Mouse (Mus musculus) neural tube, embryonic 14.5 days (tissue): ENCODE measurements around the gene 3110018I06Rik. TPM values are rescaled to one million over a fixed set of nuclear protein-coding genes. Genes with fewer than 3 reads are reported as not detected.

Experiments
- ATAC-seq: fragments of 200-750 bp; cut with Nextera tagmentation; 2 replicates; pipeline ENCODE4 v1.8.0; 2017; ENCODE audit warnings: low read depth, mild to moderate bottlenecking, moderate TSS enrichment, moderate library complexity
- H3K27ac ChIP-seq: fragments of 300-500 bp; sonication (generic); 2 replicates; pipeline ENCODE4 v1.5.1; 2014; ENCODE audit warnings: low read depth, mild to moderate bottlenecking, control low read depth, low read length, moderate library complexity, mixed read lengths
- H3K27me3 ChIP-seq: fragments of 300-500 bp; sonication (generic); 2 replicates; pipeline ENCODE4 v1.6.1; 2014; ENCODE audit warnings: low read length; ENCODE audit not compliant: control insufficient read depth, insufficient read depth
- H3K36me3 ChIP-seq: fragments of 300-500 bp; sonication (generic); 2 replicates; pipeline ENCODE4 v1.6.1; 2014; ENCODE audit warnings: low read length, mixed read lengths; ENCODE audit not compliant: control insufficient read depth, insufficient read depth
- H3K4me1 ChIP-seq: fragments of 300-500 bp; sonication (generic); 2 replicates; pipeline ENCODE4 v1.6.1; 2014; ENCODE audit warnings: low read length; ENCODE audit not compliant: control insufficient read depth, insufficient read depth
- H3K4me2 ChIP-seq: fragments of 300-500 bp; sonication (generic); 2 replicates; pipeline ENCODE4 v1.6.1; 2014; ENCODE audit warnings: mild to moderate bottlenecking, low read depth, low read length, control low read depth
- H3K4me3 ChIP-seq: fragments of 300-500 bp; sonication (generic); 2 replicates; pipeline ENCODE4 v1.5.1; 2014; ENCODE audit warnings: low read depth, low read length, control low read depth, mixed read lengths
- H3K9ac ChIP-seq: fragments of 300-500 bp; sonication (generic); replicated peaks from 2 replicates; pipeline ENCODE4 v1.6.1; 2014; ENCODE audit warnings: low read depth, mild to moderate bottlenecking, control low read depth, low read length, mixed read lengths
- H3K9me3 ChIP-seq: fragments of 300-500 bp; sonication (generic); 2 replicates; pipeline ENCODE4 v1.6.1; 2016; ENCODE audit warnings: low read length; ENCODE audit not compliant: control insufficient read depth
- WGBS: fragments of 180-500 bp; shearing (Covaris S2); extraction: QIAGEN DNeasy Blood & Tissue Kit; methylation state at CpG from one replicate; pipeline ENCODE4 v1.1.7; 2014; 5-methylcytosine and 5-hydroxymethylcytosine counted together
- polyA plus RNA-seq: library from polyadenylated mRNA; unstranded; fragments of >200 nt; fragmentation: Nextera tagmentation; extraction: Ambion mirVana; gene quantifications from 2 replicates; pipeline ENCODE4 v1.2.1, GENCODE M21; 2014

Gene 3110018I06Rik
- not detected in 2 replicates for polyA plus RNA-seq

DNA sequence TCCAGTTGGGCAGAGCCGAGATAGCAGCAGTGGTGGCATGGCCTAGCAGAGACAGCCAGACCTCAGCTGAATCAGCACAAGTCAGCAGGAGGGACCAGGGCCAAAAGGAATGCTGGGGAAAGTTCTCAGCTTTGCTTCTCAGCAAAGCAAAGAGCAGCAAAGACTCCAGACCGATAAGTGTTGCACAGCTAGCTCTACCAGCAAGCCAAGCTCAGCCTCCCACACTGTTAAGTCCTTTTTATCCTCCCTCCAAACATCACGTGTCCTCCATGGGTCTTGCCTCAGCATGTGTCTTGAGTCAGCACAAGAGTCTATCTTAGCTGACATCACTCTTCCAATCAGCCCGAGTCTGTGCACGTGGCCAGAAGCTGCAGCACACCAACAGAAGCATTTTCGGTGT is at the start of gene 3110018I06Rik:
TSS of gene 3110018I06Rik (plus strand) at position 262 of the 400 bp plus-strand sequence.
- Histone ChIP-seq H3K4me1 (no peaks in the 10 kb centered on the region), H3K4me2 (no peak within 1 kb of the TSS), H3K36me3 (no peaks in the 10 kb centered on the region), H3K27ac (no peak within 1 kb of the TSS), H3K9ac (no peak within 1 kb of the TSS), H3K27me3 (no peaks in the 10 kb centered on the region), H3K9me3 (no peaks in the 10 kb centered on the region), H3K4me3 (no peak within 1 kb of the TSS)
- no peak for ATAC-seq
- WGBS: 94% methylated on average over 6 of the region's 6 CpGs

DNA sequence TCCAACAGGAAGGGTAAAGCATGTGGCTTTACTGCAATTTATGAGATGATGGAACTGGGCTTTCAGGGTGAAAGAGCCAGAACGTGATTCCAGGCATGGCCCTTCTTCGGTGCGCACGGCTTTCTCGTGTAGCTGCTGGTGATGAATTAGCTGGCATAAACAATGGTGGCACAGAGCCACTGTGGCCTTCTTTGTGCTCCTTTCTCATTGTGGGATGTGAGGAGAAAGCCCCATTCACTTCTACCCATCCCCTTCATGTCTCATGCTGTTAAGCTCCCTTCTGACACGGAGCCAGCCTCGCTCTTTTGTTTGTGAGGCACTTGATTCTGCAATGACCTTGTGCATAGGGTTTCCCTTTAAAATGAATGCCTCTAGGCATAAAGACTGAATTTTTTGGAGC is 43.8 kb upstream of the 3110018I06Rik start:
- ATAC-seq: no peak
- H3K27ac ChIP-seq: no peak overlapping the region
- H3K36me3 ChIP-seq: no peaks in the 10 kb centered on the region
- H3K4me1 ChIP-seq: no peaks in the 10 kb centered on the region
- H3K9ac ChIP-seq: no peak overlapping the region
- H3K27me3 ChIP-seq: no peaks in the 10 kb centered on the region
- whole genome bisulfite sequencing: 27% methylated on average over 7 of the region's 7 CpGs
- no peak overlapping the region for H3K4me2 ChIP-seq
- H3K9me3 ChIP-seq: no peaks in the 10 kb centered on the region
- H3K4me3 ChIP-seq: no peak overlapping the region

DNA sequence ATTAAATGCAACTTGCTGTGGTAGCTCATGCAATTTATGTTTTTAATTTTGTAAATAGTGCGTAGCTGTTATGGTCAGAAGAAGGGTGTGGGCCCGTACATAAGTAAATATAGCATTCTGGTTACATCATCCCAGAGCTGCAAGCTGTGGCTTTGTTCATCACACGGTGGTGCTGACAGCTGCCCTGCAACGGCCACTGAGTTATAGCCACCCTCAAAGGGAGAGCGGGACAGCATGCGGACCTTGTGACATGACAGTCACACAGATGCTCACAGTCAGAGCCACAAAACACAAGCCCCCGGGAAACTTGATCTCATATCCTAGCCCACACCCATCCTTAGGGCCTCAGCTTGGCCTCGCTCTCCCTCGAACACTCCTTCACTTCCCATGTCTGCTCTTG is 30.6 kb upstream of the 3110018I06Rik start:
- H3K4me3 ChIP-seq: no peak overlapping the region
- no peak overlapping the region for H3K4me2 ChIP-seq
- no peaks in the 10 kb centered on the region for H3K36me3 ChIP-seq
- H3K27me3 ChIP-seq: no peaks in the 10 kb centered on the region
- H3K9ac ChIP-seq: no peak overlapping the region
- no peak for ATAC-seq
- no peaks in the 10 kb centered on the region for H3K9me3 ChIP-seq
- no peaks in the 10 kb centered on the region for H3K4me1 ChIP-seq
- 35% methylated on average over 9 of the region's 9 CpGs for WGBS
- no peak overlapping the region for H3K27ac ChIP-seq

DNA sequence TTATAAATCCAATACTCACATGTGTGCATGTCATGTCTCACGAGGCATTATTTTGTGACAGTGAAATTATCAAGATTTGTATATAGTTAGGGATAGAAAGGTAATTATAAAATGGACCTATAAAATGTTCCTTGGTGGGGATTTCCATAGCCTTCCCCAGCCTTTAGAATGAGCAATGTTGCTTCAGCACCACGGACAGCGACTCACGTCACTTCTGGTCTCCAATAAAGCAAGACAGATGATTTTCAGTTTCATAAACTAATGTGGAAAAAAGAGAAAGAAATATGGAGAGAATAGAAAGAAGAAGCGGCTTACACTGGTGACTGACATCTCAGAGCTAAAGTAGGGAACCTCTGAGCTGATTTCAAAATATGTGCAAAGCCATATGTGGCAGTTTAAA is 23.7 kb upstream of the 3110018I06Rik start:
- H3K4me3 ChIP-seq: no peak overlapping the region
- no peaks in the 10 kb centered on the region for H3K4me1 ChIP-seq
- no peaks in the 10 kb centered on the region for H3K27me3 ChIP-seq
- no peaks in the 10 kb centered on the region for H3K36me3 ChIP-seq
- ATAC-seq: no peak
- WGBS: 24% methylated on average over 5 of the region's 5 CpGs
- H3K9ac ChIP-seq: no peak overlapping the region
- H3K4me2 ChIP-seq: no peak overlapping the region
- H3K9me3 ChIP-seq: no peaks in the 10 kb centered on the region
- no peak overlapping the region for H3K27ac ChIP-seq

- Histone ChIP-seq H3K4me3 (no peak overlapping the region), H3K36me3 (no peaks in the 10 kb centered on the region), H3K9ac (no peak overlapping the region), H3K27me3 (no peaks in the 10 kb centered on the region), H3K4me2 (no peak overlapping the region), H3K4me1 (no peaks in the 10 kb centered on the region), H3K9me3 (no peaks in the 10 kb centered on the region), H3K27ac (no peak overlapping the region)
- 13% methylated on average over 12 of the region's 12 CpGs for WGBS
- no peak for ATAC-seq
Observed at GRCm38 (mm10) chr12:107476441-107477291, 11.8 kb upstream of the 3110018I06Rik start.

DNA sequence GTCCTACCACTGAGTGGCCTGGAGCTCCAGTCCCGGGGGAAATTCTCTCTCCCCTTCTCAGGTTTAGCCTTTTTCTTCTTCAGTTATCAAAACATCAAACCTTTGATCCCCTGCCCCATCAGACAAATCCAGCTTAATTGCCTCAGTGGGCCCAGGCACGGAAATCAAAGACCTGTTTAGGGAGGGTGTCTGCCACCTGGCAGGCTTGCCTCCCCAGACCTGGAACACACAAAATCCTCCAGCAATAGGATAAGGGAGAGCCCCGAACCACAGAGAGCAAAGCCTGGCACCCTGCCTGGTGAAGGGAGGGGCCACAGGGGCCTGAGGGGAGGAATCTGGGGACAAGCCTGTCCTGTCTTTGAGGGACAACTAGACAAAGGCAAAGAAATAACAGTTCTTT is 9.1 kb upstream of the 3110018I06Rik start:
- no peaks in the 10 kb centered on the region for H3K36me3 ChIP-seq
- H3K4me2 ChIP-seq: no peak overlapping the region
- ATAC-seq: no peak
- no peak overlapping the region for H3K27ac ChIP-seq
- no peaks in the 10 kb centered on the region for H3K9me3 ChIP-seq
- WGBS: 28% methylated on average over 3 of the region's 3 CpGs
- H3K27me3 ChIP-seq: no peaks in the 10 kb centered on the region
- H3K4me1 ChIP-seq: no peaks in the 10 kb centered on the region
- no peak overlapping the region for H3K9ac ChIP-seq
- H3K4me3 ChIP-seq: no peak overlapping the region

DNA sequence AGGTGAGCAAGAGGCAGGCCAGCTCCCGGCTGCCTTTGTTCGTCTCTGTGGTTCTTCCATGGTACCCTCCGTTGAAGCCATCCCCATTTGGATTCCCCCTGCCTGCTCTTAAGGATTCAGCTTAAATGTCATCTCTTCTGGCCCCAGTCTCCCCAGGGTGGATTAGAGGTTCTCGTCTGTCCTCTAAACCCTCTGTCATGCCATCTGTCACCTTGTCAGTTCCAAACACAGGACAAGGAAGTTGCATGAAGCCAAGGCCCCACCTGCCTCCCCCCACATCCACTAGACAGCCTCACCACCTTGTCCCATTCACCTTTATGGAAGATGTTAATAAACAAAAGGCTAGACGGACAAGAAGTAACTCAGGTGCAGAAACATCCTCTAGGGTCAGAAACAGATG is 5.4 kb upstream of the 3110018I06Rik start:
- no peaks in the 10 kb centered on the region for H3K9me3 ChIP-seq
- no peaks in the 10 kb centered on the region for H3K27me3 ChIP-seq
- no peak for ATAC-seq
- H3K4me3 ChIP-seq: no peak overlapping the region
- H3K9ac ChIP-seq: no peak overlapping the region
- WGBS: 75% methylated on average over 5 of the region's 5 CpGs
- H3K36me3 ChIP-seq: no peaks in the 10 kb centered on the region
- no peaks in the 10 kb centered on the region for H3K4me1 ChIP-seq
- H3K27ac ChIP-seq: no peak overlapping the region
- no peak overlapping the region for H3K4me2 ChIP-seq

DNA sequence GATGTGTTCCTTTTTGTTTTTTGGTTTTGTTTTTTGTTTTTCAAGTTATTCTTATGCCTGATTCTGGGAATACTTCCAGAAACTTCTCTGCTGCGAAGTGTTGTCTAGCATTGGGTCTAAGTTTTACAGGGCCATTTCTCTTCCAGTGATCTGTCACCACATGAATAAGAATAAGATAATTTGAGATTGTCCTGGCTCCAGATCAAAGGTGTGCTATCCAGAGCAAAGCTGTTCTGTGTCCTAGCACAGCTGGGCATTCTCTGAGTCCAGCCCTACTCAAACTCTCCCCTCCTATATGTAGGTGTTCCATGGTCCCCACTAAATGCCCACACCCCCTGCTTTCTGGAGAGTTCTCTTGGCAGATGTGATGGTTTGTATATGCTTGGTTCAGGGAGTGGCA is 2.9 kb downstream of the 3110018I06Rik start:
- H3K36me3 ChIP-seq: no peaks in the 10 kb centered on the region
- no peak for ATAC-seq
- H3K27me3 ChIP-seq: no peaks in the 10 kb centered on the region
- 78% methylated on average over 1 of the region's 1 CpGs for WGBS
- H3K4me2 ChIP-seq: no peak overlapping the region
- H3K27ac ChIP-seq: no peak overlapping the region
- no peaks in the 10 kb centered on the region for H3K9me3 ChIP-seq
- H3K4me1 ChIP-seq: no peaks in the 10 kb centered on the region
- H3K4me3 ChIP-seq: no peak overlapping the region
- H3K9ac ChIP-seq: no peak overlapping the region

- 72% methylated on average over 5 of the region's 5 CpGs for WGBS
- no peak overlapping the region for H3K4me3 ChIP-seq
Observed at GRCm38 (mm10) chr12:107496924-107497323, 8.5 kb downstream of the 3110018I06Rik start.

More at GRCm38 (mm10) chr12:107496924-107497323, 8.5 kb downstream of the 3110018I06Rik start:
- Histone ChIP-seq H3K9me3 (no peaks in the 10 kb centered on the region), H3K9ac (no peak overlapping the region), H3K4me1 (no peaks in the 10 kb centered on the region), H3K27me3 (no peaks in the 10 kb centered on the region), H3K4me2 (no peak overlapping the region), H3K27ac (no peak overlapping the region), H3K36me3 (no peaks in the 10 kb centered on the region)
- ATAC-seq: no peak
